Mouse (Mus musculus): ENCODE data around the gene Gramd1b.

DNA sequence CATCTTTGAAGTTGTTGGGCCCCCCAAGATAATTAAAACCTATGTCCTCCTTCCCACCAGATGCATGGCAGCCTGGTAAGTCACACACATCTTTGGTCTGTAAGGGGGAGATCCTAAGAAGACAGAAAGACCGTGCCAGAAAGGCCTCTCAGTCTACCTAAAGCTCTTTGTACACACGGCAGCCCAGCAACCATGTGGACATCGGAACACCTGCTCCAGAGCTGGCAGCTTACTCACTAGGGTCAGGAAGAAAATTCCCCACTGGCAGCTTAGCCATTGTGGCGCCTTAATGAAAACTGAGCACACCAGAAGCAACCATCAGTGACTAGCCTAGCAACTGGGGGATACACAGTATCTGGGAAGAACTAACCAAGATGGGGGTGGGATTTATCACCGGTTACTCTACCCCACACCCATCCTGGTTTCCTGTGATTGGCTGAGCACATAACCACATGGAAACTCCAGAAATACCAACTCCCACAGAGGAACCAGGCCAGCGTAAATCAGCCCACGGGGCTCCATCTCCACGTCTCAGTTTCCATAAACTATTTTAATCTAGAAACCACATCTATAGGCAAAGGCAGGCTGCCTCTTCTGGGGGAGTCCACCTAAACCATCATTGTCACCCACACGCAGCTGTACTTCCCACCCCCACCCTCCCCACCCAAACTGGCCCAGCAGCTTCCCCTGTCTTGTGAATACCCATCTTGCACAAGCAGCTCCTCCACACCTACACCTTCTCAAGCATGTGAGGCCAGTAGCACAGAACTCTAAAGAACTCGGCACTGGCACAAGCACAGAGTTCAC is 81.4 kb downstream of the Gramd1b start:
- TF ChIP-seq CTCF (IDR thresholded peaks at IDR 0.05; ENCODE audit: low read depth) (no peak), EP300 (IDR thresholded peaks at IDR 0.05; ENCODE audit: low read depth) (no peak)
